Mouse (Mus musculus) inflammation-experienced regulatory T-cells, adult 16 weeks (primary cell): ENCODE measurements around the gene Mad1l1. TPM values are rescaled to one million over a fixed set of nuclear protein-coding genes. Genes with fewer than 3 reads are reported as not detected.

Source experiments
- polyA plus RNA-seq: library from polyadenylated mRNA; unstranded; fragments of 100-300 nt; shearing (Covaris generic); gene quantifications from one replicate; pipeline ENCODE4 v1.2.1, GENCODE M21; 2017

Gene Mad1l1
- 32.2 TPM for polyA plus RNA-seq

GRCm38 (mm10) chr5:140321042-140321755 lies at the start of gene Mad1l1, which contains the start of gene Nudt1:
Gene Mad1l1, minus strand, starts transcription at chr5:140321552.
Gene Nudt1, plus strand, starts transcription at chr5:140321656.

GRCm38 (mm10) chr5:140331615-140332512 lies 10.5 kb upstream of the Mad1l1 start, which contains the start of gene Mrm2:
Gene Mrm2, minus strand, starts transcription at chr5:140331898.

Other genes starting within 250 kb of the Mad1l1 start
- 24.2 TPM for gene Nudt1, start 104 bp upstream of the Mad1l1 start, polyA plus RNA-seq
- 15.4 TPM for gene Mrm2, start 10.3 kb upstream of the Mad1l1 start, polyA plus RNA-seq
- gene Snx8, start 67.7 kb upstream of the Mad1l1 start, polyA plus RNA-seq = 3.1 TPM
- 60.1 TPM for gene Eif3b, start 97.8 kb upstream of the Mad1l1 start, polyA plus RNA-seq
- not detected for gene Gm4869, start 124.1 kb upstream of the Mad1l1 start, polyA plus RNA-seq
- 44.7 TPM for gene Chst12, start 184.0 kb upstream of the Mad1l1 start, polyA plus RNA-seq
- 1.5 TPM for gene Grifin, start 243.5 kb upstream of the Mad1l1 start, polyA plus RNA-seq